Mouse (Mus musculus) embryonic fibroblast, embryonic 13.5 days (primary cell): ENCODE results near the gene Pcp2.

Source experiments
- CTCF ChIP-seq: IDR thresholded peaks from 2 replicates; pipeline ENCODE4 v1.5.1; 2011; ENCODE audit warnings: mild to moderate bottlenecking, control low read depth, low read length, moderate library complexity, borderline replicate concordance; ENCODE audit not compliant: insufficient read depth
- POLR2A ChIP-seq: IDR thresholded peaks from 2 replicates; pipeline ENCODE4 v1.6.1; 2011; ENCODE audit warnings: low read depth, mild to moderate bottlenecking, control low read depth, low read length, moderate library complexity

GRCm38 (mm10) chr8:3625445-3625844 is at the start of gene Pcp2:
- TF ChIP-seq CTCF: no peak
- TF ChIP-seq POLR2A: no peak
